Mouse (Mus musculus): Measurements from ENCODE around the gene Smim23. TPM values are rescaled to one million over a fixed set of nuclear protein-coding genes. Genes with fewer than 3 reads are reported as not detected.

The Smim23 gene
- total RNA-seq, 2 experiments from 2014 or later, result not detected

DNA sequence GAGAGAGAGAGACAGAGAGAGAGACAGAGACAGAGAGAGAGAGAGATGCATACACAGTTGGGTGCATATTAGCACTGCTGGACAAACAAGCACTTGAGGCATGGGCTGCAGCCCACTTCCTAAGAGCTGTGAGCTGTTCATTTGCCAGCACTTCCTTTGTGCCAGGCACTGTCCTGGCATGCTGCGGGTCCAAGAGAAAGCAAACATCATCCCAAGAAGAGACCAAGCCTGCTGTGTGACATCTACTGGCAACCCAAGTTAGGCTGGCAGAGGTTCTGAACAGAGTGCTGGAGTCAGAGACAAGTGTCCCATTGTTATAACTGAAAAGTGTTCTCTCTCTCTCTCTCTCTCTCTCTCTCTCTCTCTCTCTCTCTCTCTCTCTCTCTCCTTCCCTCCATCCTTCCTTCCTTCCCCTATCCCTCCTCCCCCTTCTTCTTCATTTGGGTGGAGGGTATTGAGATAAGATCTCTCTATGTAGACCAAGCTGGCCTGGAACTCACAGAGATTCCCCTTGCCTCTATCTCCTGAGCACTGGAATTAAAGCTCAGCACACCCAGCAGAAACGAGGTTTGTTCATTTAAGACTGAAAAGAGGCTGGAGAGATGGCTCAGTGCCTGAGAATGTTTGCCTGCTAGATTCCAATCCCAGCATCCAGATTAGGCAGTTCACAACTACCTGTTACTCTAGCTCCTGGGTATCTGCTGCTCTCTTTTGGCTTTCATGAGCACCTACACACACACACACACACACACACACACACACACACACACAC is 42.6 kb downstream of the Smim23 start:
- no peak for DNase-seq (ENCODE audit: low spot score in 2 of 2)

DNA sequence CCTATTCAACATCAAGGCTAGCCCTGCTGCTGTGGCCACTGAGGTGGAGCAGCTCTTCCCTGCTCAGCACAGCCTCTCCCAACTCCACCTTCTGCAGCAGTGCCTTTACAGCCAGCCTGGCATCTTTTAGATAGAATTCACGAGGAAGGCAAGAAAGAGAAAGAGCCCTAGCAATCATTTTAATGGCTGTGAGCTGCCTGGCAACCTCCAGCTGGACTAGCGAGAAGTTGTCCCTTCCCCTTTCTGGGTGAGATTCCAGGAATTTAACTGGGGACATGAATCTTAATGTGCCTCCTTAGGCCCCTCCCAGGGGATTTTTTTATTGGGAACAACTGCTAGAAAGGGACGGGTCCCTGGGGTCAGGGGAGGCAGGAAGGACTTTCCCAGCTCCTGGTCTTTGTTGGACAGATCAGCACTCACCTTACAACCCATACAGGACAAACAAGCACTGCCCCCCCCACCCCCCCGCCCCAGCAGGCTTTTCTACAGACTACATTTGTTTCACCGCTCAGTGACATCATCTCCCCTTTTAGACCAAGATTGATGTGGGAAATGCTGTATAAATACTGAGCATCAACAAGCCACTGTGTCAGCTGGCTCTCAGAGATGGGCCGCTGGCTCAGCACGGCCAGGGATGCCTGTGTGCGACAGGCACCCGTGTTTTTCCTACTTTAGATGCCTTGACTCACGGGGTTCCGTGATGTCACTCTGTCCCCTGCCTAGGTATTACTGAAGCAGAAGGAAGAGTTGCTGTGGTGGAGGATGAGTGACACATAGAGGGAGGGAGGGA is 43.5 kb downstream of the Smim23 start:
- no peak for DNase-seq (ENCODE audit: low spot score in 2 of 2)

DNA sequence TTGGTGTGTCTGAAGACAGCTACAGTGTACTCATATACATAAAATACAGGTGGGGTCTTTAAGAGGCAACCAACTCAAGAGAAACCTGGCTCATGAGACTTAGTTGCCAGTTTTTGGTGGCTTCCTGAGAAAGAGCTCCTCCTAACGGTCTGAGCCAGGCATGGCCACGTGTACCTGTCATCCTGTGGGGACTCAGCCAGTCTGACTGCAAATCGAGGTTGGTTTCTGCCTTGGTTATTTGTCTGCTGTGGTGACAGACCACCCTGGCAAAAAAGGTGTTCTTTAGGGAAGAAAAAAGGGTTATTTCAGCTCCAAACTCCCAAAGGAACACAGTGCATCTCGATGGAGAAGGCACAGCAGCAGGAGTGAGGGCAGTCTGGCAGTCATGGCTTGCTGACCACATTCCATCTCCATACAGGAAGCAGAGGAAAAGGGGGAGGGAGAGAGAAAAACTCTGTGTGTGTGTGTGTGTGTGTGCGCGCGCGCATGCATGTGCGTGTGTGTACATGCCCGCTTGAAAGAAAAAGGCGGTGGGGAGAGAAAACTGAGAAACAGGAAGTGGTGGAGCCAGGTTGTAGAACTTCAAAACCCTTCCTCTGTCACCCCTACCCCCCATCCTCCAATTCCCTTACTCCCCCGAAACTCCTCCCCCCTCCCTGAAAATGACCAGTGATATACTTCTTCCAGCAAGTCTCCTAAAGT is 55.6 kb downstream of the Smim23 start:
- DNase-seq (ENCODE audit: low spot score in 2 of 2), result no peak

Other genes starting within 250 kb of the Smim23 start
- 100 to 1,000 TPM; 110 to 111 TPM for gene Fbxw11, start 181.9 kb downstream of the Smim23 start, total RNA-seq (2021)

All from adrenal gland, postnatal 4 days (tissue).